Mouse (Mus musculus) midbrain, embryonic 12.5 days (tissue): ENCODE data around the gene Ptgfr. TPM values are rescaled to one million over a fixed set of nuclear protein-coding genes. Genes with fewer than 3 reads are reported as not detected.

Experiments used
- ATAC-seq: fragments of 200-750 bp; cut with Nextera tagmentation; 2 replicates; pipeline ENCODE4 v1.8.0; 2017; ENCODE audit warnings: low read depth, moderate TSS enrichment, moderate library complexity; ENCODE audit not compliant: low FRiP score
- H3K27ac ChIP-seq: fragments of 300-500 bp; sonication (generic); replicated peaks from 2 replicates; pipeline ENCODE4 v1.5.1; 2016; ENCODE audit warnings: mild to moderate bottlenecking
- H3K27me3 ChIP-seq: fragments of 300-500 bp; sonication (generic); 2 replicates; pipeline ENCODE4 v1.6.1; 2016; ENCODE audit warnings: mild to moderate bottlenecking
- H3K36me3 ChIP-seq: fragments of 300-500 bp; sonication (generic); 2 replicates; pipeline ENCODE4 v1.6.1; 2016
- H3K4me1 ChIP-seq: fragments of 300-500 bp; sonication (generic); 2 replicates; pipeline ENCODE4 v1.6.1; 2016
- H3K4me2 ChIP-seq: fragments of 300-500 bp; sonication (generic); replicated peaks from 2 replicates; pipeline ENCODE4 v1.6.1; 2016; ENCODE audit warnings: mild to moderate bottlenecking, moderate library complexity
- H3K4me3 ChIP-seq: fragments of 300-500 bp; sonication (generic); 2 replicates; pipeline ENCODE4 v1.5.1; 2016; ENCODE audit warnings: mild to moderate bottlenecking
- H3K9ac ChIP-seq: fragments of 300-500 bp; sonication (generic); replicated peaks from 2 replicates; pipeline ENCODE4 v1.6.1; 2016; ENCODE audit warnings: mild to moderate bottlenecking, moderate library complexity
- H3K9me3 ChIP-seq: fragments of 300-500 bp; sonication (generic); 2 replicates; pipeline ENCODE4 v1.6.1; 2016; ENCODE audit warnings: mild to moderate bottlenecking
- WGBS: fragments of 180-500 bp; shearing (Covaris S2); methylation state at CpG from one replicate; pipeline ENCODE4 v1.1.7; 2016; 5-methylcytosine and 5-hydroxymethylcytosine counted together
- polyA plus RNA-seq: library from polyadenylated mRNA; unstranded; fragments of >200 nt; fragmentation: Nextera tagmentation; extraction: Ambion mirVana; gene quantifications from 2 replicates; pipeline ENCODE4 v1.2.1, GENCODE M21; 2016

Gene Ptgfr
- polyA plus RNA-seq, 1 experiment from 2014 or later: 1.5 TPM

DNA sequence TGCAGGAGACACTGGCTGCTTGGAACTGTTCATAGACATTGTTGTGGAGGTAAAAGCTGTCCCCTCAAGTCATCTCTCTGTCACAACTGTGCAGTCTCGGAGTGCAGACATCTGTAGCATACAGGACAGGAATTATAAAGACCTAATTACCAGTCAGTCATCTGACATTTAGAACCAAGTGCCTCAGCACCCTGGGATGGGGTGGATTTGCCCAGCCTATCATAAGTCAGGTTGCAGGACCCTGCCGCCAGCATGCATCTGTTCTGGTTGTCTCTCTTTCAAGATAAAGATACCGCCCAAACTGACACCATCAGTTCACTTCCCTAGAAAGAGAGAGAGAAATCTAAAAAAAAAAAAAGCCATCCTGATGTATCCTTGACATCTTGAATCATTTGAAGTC, 1.6 kb downstream of the Ptgfr start:
- Histone ChIP-seq H3K36me3 (no peaks in the 10 kb centered on the region), H3K9me3 (no peaks in the 10 kb centered on the region), H3K4me1 (peaks cover 13% of the 10 kb centered on the region; the same call in 1 of the 2 replicates), H3K9ac (no peak overlapping the region), H3K4me2 (no peak overlapping the region), H3K27ac (no peak overlapping the region), H3K27me3 (peaks cover 27% of the 10 kb centered on the region), H3K4me3 (no peak overlapping the region)
- WGBS: 37% methylated on average over 3 of the region's 3 CpGs
- no peak for ATAC-seq

DNA sequence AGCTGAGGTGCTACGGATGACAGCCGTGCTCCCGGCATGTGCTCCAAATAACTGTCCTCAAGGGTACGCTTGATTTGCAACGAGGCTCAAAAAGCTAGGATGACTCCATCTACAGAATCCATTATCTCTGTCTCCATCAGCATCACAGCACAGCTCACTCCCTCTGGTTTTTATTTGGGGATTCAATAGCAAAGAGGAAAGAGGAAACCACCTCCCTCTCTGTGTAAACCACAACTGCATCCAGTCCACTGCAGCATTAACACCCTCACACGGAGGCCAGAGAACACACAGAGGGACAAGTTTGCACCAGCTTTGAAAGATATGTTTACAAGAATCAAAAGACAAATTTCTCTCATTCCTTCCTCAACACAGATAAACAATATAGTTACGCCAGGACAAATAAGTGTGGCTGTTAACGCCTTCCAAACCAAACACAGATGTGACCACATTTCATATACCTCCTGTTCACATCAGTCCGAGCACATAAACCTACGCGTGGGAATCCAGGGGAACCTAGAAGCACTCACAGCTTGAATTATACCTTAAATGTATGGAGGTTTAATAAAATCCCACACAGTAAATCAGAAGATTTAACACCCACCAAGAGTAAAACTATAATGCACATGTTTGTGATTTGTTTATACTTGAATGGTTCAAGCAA, 9.3 kb downstream of the Ptgfr start:
- H3K4me3 ChIP-seq: no peak overlapping the region
- ATAC-seq: no peak
- H3K27me3 ChIP-seq: no peaks in the 10 kb centered on the region
- WGBS: 83% methylated on average over 11 of the region's 11 CpGs
- no peaks in the 10 kb centered on the region for H3K9me3 ChIP-seq
- no peaks in the 10 kb centered on the region for H3K4me1 ChIP-seq
- no peak overlapping the region for H3K4me2 ChIP-seq
- H3K27ac ChIP-seq: no peak overlapping the region
- no peak overlapping the region for H3K9ac ChIP-seq
- no peaks in the 10 kb centered on the region for H3K36me3 ChIP-seq

DNA sequence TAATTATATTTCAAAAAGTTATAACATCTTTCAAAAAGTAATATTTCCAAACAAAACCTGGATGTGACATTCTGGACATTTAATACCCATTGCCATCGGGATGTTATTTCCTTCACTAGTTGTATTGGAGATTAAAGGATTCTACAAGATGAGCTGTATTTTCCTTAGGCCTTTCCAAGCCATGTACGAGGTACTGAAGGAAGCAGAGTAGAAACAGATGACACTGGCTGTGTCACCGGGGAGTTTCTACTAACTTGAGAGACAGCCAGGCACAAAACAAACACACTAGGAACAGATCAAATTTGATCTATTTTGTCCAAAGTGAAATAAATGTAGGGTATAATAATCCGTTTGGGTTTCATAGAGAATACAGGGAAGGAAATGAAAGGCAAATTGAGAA, 17.6 kb downstream of the Ptgfr start:
- H3K4me2 ChIP-seq: no peak overlapping the region
- H3K36me3 ChIP-seq: no peaks in the 10 kb centered on the region
- H3K9ac ChIP-seq: no peak overlapping the region
- no peak for ATAC-seq
- no peak overlapping the region for H3K27ac ChIP-seq
- H3K9me3 ChIP-seq: no peaks in the 10 kb centered on the region
- H3K4me3 ChIP-seq: no peak overlapping the region
- WGBS: 80% methylated on average over 4 of the region's 4 CpGs
- no peaks in the 10 kb centered on the region for H3K27me3 ChIP-seq
- no peaks in the 10 kb centered on the region for H3K4me1 ChIP-seq

DNA sequence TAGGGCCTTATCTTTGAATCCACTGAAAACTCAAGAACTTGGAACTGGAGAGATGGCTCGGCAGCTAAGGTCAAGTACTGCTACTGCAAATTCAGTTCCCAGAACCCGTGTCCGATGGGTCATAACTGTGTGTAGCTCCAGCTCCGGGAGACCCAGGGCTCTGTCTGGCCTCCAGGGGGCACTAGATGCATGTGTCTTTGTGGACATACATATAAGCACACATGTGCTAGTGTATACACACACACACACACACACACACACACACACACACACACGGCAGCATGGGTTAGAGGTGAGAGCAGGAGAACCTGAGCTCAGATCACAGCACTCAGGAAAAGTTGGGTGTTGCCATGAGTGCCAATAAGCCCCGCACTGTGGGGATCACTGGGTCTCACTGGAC, 19.2 kb downstream of the Ptgfr start:
- no peak overlapping the region for H3K4me2 ChIP-seq
- peak; percentile 34; the same call in 1 of the 2 replicates for ATAC-seq
- H3K4me3 ChIP-seq: no peak overlapping the region
- H3K27ac ChIP-seq: no peak overlapping the region
- no peaks in the 10 kb centered on the region for H3K4me1 ChIP-seq
- 79% methylated on average over 6 of the region's 6 CpGs for WGBS
- H3K9ac ChIP-seq: no peak overlapping the region
- no peaks in the 10 kb centered on the region for H3K9me3 ChIP-seq
- no peaks in the 10 kb centered on the region for H3K36me3 ChIP-seq
- H3K27me3 ChIP-seq: no peaks in the 10 kb centered on the region

DNA sequence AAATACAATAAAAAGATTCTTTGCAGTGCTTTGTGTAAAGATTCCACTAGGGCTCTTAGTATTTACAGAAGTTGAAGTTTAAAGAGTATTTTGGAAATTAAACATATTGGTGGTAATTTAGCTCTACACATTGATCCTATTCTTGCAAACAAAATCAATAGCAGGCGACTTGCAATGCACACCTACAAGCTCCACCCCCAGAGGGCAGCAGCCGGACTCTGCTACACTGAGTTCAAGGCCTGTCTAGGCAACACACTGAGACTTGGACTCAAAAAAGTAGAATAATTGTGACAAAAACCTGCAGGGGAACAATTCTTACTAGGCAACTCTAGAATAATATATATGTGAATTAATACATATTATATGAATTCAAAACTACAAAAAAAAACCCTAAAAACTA, 28.8 kb downstream of the Ptgfr start:
- no peaks in the 10 kb centered on the region for H3K36me3 ChIP-seq
- WGBS: 69% methylated on average over 2 of the region's 2 CpGs
- no peak overlapping the region for H3K4me2 ChIP-seq
- no peak overlapping the region for H3K9ac ChIP-seq
- no peak overlapping the region for H3K27ac ChIP-seq
- H3K27me3 ChIP-seq: no peaks in the 10 kb centered on the region
- H3K4me1 ChIP-seq: no peaks in the 10 kb centered on the region
- ATAC-seq: no peak
- H3K9me3 ChIP-seq: no peaks in the 10 kb centered on the region
- no peak overlapping the region for H3K4me3 ChIP-seq

DNA sequence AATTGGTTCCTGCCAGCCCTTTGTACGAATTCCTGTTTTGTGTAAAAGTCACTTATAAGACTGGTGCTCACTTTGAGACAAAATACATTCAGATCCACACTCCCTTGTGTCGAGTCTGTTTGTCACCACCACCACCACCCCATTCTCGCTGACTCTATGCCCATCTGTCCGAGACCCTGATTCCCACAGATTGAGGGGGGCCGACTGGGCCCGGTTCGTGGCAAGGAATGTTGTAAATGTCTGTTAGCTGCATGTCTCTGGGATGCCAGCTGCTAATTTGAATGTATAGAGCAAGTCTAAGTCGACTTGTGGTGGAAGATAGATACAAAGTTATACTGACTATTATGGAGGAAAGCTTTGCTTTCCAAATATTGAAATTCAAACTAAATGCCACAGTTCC, 48.8 kb downstream of the Ptgfr start:
- no peak overlapping the region for H3K9ac ChIP-seq
- no peaks in the 10 kb centered on the region for H3K27me3 ChIP-seq
- H3K4me1 ChIP-seq: no peaks in the 10 kb centered on the region
- no peaks in the 10 kb centered on the region for H3K36me3 ChIP-seq
- ATAC-seq: no peak
- no peaks in the 10 kb centered on the region for H3K9me3 ChIP-seq
- WGBS: 82% methylated on average over 8 of the region's 8 CpGs
- H3K4me2 ChIP-seq: no peak overlapping the region
- no peak overlapping the region for H3K4me3 ChIP-seq
- H3K27ac ChIP-seq: no peak overlapping the region

DNA sequence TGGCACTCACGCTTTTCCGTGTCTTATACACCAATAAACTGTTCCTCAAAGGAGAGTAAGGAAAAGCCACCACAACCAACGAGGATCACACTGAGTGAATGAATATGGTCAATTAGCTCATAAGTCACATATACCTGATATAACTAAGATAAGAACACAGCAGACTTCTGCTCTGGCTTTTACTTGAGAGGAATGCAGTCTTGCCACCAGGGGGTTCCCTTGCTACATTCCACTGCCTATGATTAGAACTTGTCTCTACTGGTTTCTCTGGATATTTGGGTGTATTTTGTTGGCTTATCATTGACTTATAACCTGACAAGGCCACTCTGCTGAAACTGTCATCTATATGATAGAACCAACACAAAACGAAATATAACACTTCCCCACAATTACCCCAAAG, 62.3 kb downstream of the Ptgfr start:
- Histone ChIP-seq H3K9ac (no peak overlapping the region), H3K4me1 (no peaks in the 10 kb centered on the region), H3K27me3 (no peaks in the 10 kb centered on the region), H3K36me3 (no peaks in the 10 kb centered on the region), H3K4me3 (no peak overlapping the region), H3K27ac (no peak overlapping the region), H3K4me2 (no peak overlapping the region), H3K9me3 (no peaks in the 10 kb centered on the region)
- no peak for ATAC-seq
- 77% methylated on average over 4 of the region's 4 CpGs for WGBS

DNA sequence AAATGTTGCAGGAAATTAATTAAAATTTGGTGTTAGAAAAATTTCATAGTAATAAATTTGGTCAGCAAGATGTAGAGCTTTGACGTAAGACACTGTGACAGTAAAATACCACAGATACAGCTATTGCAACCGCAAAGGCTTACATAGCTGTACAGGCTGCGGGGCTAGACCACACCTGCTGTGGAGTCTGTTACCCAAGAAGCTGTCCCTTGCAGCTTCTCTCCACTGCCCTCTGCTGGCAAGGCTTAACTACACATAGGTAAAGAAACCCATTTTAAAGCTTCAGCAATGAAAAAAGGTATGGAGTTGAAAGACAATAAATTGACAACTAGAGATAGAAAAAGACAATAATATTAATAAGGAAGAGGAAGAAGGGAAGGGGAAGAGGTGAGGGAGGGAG, 66.4 kb downstream of the Ptgfr start:
- peak; percentile 62; the same call in 1 of the 2 replicates for ATAC-seq
- H3K36me3 ChIP-seq: no peaks in the 10 kb centered on the region
- no peaks in the 10 kb centered on the region for H3K27me3 ChIP-seq
- H3K9ac ChIP-seq: no peak overlapping the region
- 66% methylated on average over 3 of the region's 3 CpGs for WGBS
- no peak overlapping the region for H3K4me2 ChIP-seq
- H3K27ac ChIP-seq: no peak overlapping the region
- no peaks in the 10 kb centered on the region for H3K9me3 ChIP-seq
- no peak overlapping the region for H3K4me3 ChIP-seq
- no peaks in the 10 kb centered on the region for H3K4me1 ChIP-seq

DNA sequence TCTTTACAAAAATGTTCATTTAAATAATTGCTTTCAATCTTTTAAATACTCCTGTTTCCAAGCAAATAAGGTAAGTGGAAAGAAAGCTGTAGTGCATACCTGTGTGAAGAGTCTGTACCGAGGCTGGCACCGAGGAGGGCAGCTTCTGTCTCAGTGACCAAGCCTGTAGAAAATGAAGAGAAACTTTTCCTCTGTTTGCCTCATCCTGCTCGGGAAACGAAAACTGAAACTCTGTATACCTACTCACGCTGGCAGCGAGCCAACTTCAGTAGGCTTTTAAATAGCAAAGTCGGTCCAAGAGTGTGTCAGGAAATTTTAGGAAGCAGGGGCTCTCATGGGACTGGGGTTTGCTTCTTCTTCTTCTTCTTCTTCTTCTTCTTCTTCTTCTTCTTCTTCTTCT, 87.7 kb downstream of the Ptgfr start, which contains the start of gene Ifi44:
TSS of gene Ifi44 (minus strand) at position 224 of the 400 bp plus-strand sequence.
- WGBS: 87% methylated on average over 7 of the region's 7 CpGs
- H3K27me3 ChIP-seq: no peaks in the 10 kb centered on the region
- no peak for ATAC-seq
- H3K9me3 ChIP-seq: no peaks in the 10 kb centered on the region
- no peak within 1 kb of the TSS for H3K9ac ChIP-seq
- no peak within 1 kb of the TSS for H3K4me3 ChIP-seq
- no peak within 1 kb of the TSS for H3K4me2 ChIP-seq
- H3K27ac ChIP-seq: no peak within 1 kb of the TSS
- H3K36me3 ChIP-seq: no peaks in the 10 kb centered on the region
- no peaks in the 10 kb centered on the region for H3K4me1 ChIP-seq

DNA sequence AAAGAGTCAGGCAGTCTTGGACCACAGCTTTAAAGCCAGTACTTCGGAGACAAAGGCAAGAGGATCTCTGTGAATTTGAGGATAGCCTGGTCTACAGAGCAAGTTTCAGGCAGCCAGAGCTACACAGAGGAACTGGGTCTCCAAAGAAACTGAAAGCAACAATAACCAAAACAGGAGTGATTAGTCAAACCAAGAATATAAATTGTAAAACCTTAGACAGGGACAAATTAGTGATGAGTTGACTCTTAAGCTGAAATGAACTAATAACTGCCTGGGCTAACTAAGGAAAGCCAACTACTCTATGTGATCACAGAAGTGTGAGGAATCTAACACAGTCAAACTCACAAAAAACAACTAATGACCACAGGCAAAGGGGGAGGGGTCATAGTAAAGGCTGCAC, 88.9 kb downstream of the Ptgfr start:
- no peak overlapping the region for H3K27ac ChIP-seq
- H3K4me1 ChIP-seq: no peaks in the 10 kb centered on the region
- H3K9me3 ChIP-seq: no peaks in the 10 kb centered on the region
- H3K36me3 ChIP-seq: no peaks in the 10 kb centered on the region
- no peaks in the 10 kb centered on the region for H3K27me3 ChIP-seq
- H3K4me3 ChIP-seq: no peak overlapping the region
- H3K4me2 ChIP-seq: no peak overlapping the region
- H3K9ac ChIP-seq: no peak overlapping the region
- ATAC-seq: no peak
- 78% methylated on average over 1 of the region's 1 CpGs for WGBS

Other genes with a start within 250 kb of the Ptgfr start
- gene Ifi44, start 87.7 kb downstream of the Ptgfr start, polyA plus RNA-seq: 0.08 and 0.10 TPM in 2 replicates
- not detected in 2 replicates for gene Ifi44l, start 74.7 kb downstream of the Ptgfr start, polyA plus RNA-seq